Mouse (Mus musculus): ENCODE results near the gene Noct. TPM values are rescaled to one million over a fixed set of nuclear protein-coding genes. Genes with fewer than 3 reads are reported as not detected.

Gene Noct
- total RNA-seq, 1 experiment from 2014 or later: 10.7 TPM

DNA sequence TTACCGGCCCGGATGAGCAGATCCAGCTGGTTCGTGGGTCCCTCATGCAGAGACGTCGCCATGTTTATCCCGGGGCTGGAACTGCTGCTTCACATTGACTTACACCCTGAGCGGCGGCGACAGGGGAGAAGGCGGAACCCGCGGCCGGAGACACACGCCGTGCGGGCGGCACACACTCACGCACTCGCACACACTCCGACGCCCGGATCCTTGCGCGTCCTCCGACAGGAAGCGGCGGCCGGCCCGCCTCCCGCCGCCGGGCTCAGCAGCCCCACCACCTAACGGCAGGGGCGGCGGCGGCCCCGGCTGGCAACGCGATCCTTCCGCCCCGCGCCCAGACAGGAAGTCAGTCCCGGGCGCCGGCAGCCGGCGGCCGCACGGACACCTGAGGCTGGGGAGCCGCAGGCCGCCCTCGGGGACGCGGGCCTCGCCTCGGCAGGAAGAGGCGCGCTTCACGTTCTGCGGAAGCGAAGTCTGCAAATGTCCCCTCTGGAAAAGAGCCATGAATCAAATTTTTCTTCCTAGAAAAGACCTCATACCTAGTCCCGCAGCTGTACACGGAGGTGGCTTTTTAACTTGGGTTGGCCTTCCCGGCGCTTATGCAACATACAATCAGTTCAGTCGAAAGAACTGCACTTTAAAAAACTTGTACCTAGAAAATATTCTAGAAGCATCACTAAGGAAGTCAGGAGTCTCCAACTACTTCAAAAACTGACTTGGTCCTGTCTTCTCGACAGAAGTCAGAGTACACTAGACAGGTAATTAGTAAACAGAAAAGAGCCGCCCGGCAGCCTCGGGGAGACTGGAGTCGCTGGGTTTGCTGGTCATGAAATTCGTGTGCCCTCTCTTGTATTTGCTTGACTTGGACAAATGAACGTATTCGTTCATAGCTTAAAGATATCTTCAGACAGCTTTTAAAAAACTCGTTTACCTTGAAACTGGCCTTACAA lies 53.2 kb downstream of the Noct start:
- DNase-seq: peak; percentile 81

DNA sequence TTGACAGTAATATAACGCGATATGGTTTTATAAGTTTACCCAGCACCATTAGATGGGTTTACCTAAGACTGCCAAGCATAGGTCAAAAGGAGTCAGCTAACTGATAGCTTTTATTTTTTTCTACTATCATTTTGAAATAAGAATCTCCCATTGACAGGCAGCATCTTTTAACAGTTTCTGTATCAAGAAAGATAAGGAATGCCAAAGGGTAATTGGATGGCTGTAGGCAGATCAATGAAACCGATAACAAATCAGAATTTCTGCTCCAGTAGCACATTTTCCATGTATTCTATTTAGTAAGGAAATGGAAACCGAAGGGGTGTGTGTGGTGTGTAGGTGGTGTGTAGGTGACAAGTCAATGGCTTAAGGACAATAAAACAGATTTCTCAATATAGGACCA lies 54.2 kb downstream of the Noct start:
- DNase-seq: no peak

DNA sequence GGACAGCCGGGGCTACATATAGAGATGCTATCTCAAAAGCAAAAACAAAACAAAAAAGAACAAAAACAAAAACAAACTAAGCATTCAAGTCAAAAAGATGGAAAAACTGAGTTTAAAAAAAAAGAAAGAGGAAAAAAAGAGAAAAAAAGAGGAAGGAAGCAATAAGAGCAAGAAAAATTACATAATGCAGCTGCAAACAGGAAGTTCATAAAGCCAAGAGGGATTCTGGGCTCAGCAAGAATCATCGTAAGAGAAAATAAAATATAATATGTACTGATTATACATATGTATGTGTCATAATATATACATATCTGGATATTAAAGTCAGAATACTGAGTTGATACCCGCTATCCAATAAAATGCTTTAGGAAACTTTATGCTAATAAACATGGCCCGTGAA lies 57.5 kb downstream of the Noct start:
- DNase-seq: no peak

DNA sequence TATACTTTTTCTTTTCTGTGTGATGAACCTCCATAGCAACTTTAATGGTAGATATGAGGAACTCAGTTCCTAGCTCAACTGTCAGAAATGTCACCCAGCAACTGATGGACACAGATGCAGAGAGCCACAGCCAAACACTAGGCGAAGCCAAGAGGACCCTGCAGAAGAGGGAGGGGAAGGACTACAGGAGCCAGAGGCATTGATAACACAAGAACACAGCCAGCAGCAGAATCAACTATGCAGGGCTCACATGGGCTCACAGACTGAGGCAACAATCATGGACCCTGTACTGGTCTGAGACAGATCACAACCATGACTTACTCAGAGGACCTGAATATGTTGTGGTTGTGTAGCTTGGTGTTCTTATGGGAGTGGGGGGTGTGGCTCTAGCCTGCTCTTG lies 60.1 kb downstream of the Noct start:
- DNase-seq: no peak

DNA sequence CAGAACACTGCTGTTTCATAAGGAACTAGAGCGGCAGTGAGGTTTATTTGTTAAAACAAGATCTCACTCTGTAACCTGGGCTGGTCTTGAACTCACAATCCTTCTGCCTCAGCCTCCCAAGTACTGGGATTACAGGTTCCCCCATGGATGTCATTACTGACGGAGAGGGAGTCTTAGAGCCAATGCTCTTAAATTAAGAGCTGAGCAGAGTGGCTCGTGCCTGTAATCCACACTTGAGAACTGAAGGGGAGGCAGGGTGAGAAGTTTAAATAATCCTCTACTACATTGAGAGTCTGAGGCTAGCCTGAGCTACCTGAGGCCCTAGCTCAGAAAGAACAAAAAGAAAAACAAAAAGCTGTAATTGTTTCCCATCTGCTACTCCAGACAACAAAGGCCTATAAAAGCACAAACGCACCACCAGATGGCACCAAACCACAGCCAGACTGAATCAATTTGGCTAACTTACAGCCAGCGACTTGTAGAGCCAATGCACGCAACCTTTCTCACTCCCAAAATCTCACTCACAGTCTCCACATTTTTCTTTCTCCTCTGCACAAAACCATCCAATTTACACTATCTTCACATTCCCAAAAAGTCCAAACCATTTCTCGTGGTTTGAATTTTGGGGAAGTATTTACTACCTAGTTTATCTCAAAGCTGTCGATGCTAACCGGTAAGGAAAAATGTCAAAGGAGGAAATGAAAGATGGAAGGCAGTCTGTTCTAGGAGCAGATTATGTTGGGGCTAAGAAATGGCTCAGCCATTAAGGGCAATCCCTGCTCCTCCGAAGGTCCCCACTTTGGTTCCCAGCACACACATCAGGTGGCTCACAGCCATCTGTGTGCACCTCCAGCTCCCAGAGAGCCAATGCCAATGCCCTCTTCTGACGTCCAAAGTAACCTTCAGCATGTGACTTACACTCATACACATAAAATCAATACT lies 64.9 kb downstream of the Noct start:
- DNase-seq: peak; percentile 78

DNA sequence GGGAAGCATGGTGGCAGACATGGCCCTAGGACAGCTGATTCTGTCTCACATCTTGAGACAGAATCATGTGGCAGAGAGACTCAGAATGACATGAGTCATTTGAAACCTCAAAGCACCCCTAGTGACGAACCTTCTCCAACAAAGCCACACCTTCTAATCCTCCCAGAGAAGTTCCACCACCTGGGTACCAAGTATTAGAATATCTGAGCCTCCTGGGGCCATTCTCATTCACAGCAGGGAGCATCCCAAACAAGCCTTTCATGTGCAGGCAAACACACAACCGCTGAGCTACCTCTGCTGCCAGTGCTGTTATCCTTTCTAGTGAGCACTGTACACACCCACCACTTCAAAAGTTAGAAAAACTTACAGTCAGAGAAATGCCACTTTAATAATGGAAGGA lies 70.0 kb downstream of the Noct start:
- no peak for DNase-seq

DNA sequence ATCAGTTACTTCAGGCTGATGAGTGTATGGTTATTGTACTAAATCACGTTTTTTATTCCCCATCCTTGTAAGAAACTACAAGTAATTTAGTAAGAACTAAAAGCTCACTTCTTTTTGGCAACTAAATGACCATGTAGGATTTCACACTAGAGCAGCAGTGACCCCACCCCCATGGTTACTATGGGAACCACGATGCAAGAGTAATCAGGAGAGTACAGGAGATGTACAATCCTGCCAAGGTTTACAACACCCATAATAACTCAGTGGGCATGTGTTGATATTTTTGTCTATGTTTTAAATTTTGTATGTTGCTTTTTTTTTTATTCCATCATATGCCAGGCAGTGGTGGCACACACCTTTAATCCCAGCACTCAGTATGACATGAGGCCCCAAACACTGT lies 71.0 kb downstream of the Noct start:
- DNase-seq: no peak

DNA sequence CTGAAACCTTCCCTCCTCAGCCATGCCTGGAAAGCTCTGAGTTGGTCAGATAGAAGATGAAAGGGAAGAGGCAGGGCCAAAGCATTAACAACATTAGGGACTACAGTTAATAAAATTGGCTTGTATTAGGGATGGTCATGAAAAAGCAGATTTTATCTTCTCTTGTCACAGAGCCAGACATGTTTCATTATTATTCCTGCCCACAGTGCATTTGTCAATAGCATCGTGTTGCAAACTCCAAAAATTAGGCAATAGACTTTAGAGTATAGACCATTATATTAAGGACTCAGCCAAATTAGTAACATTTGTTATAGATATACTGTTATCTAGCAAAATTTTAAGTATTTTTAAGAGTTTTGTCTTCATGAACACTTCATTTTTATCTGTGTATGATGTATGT lies 72.5 kb downstream of the Noct start:
- no peak for DNase-seq

Small RNAs within 50 kb of the gene (microRNA-seq; reads per million reads assigned to microRNA genes)
- 0 reads per million in 2 experiments for gene Gm24282

Other genes starting within 250 kb of the Noct start
- gene Elf2, start 116.2 kb downstream of the Noct start, total RNA-seq (2021): 84.4 and 88.0 TPM in 2 replicates
- gene Mgarp, start 172.3 kb downstream of the Noct start, total RNA-seq (2021): 637 and 688 TPM in 2 replicates
- 716 and 732 TPM in 2 replicates for gene Ndufc1, start 184.5 kb downstream of the Noct start, total RNA-seq (2021)
- 56.0 and 65.8 TPM in 2 replicates for gene Naa15, start 190.7 kb downstream of the Noct start, total RNA-seq (2021)

Measured in adrenal gland, postnatal 25 days (tissue).